Mouse (Mus musculus): ENCODE measurements at regions not wholly inside any gene's neighbourhood (a gene's known extent, or its start where the extent isn't known, plus 50 kb on each side); places are given as distances from the start of the nearest gene placed in this dataset.

- TF ChIP-seq POLR2A (IDR thresholded peaks at IDR 0.05; ENCODE audit: low read depth, low read length): no peak
- no peak for TF ChIP-seq CTCF (conservative IDR thresholded peaks at IDR 0.05; ENCODE audit: insufficient read depth, insufficient read length, low read depth, low read length)
Measured at GRCm38 (mm10) chr5:141160956-141161355, 80.3 kb upstream of the Sdk1 start.

Data from kidney, adult 2 months (tissue).